Mouse (Mus musculus): ENCODE results near the gene Gga3. TPM values are rescaled to one million over a fixed set of nuclear protein-coding genes. Genes with fewer than 3 reads are reported as not detected.

Gene Gga3
- polyA plus RNA-seq, 1 experiment from 2014 or later = 24.6 TPM

- 48% methylated on average over 16 of the region's 16 CpGs for WGBS
- Histone ChIP-seq H3K4me1 (peaks cover 13% of the 10 kb centered on the region; the same call in 1 of the 2 replicates), H3K36me3 (no peaks in the 10 kb centered on the region), H3K27me3 (no peaks in the 10 kb centered on the region), H3K4me3 (no peak overlapping the region), H3K9me3 (no peaks in the 10 kb centered on the region), H3K9ac (no peak overlapping the region), H3K27ac (no peak overlapping the region), H3K4me2 (0 out of 2 replicates have a peak overlapping the region, but pooled peaks have one; percentile 0)
- no peak for ATAC-seq (ENCODE audit: insufficient number of reproducible peaks, insufficient read depth, low FRiP score, low TSS enrichment, low read depth)
These were observed 27.0 kb upstream of the Gga3 start for GRCm38 (mm10) chr11:115630532-115631504.

- Histone ChIP-seq H3K36me3 (no peaks in the 10 kb centered on the region), H3K4me2 (no peak overlapping the region), H3K9me3 (no peaks in the 10 kb centered on the region), H3K4me3 (no peak overlapping the region), H3K27me3 (no peaks in the 10 kb centered on the region), H3K9ac (no peak overlapping the region), H3K27ac (no peak overlapping the region), H3K4me1 (peaks cover 13% of the 10 kb centered on the region; the same call in 1 of the 2 replicates)
- WGBS = 83% methylated on average over 13 of the region's 13 CpGs
- ATAC-seq (ENCODE audit: insufficient number of reproducible peaks, insufficient read depth, low FRiP score, low TSS enrichment, low read depth) = no peak
These were observed 26.1 kb upstream of the Gga3 start for GRCm38 (mm10) chr11:115629734-115630531.

- no peaks in the 10 kb centered on the region for H3K9me3 ChIP-seq
- no peaks in the 10 kb centered on the region for H3K27me3 ChIP-seq
- peaks cover 13% of the 10 kb centered on the region; the same call in 1 of the 2 replicates for H3K4me1 ChIP-seq
- no peaks in the 10 kb centered on the region for H3K36me3 ChIP-seq
- H3K27ac ChIP-seq = peak overlapping the region; percentile 33; the same call in 1 of the 2 replicates
- H3K9ac ChIP-seq = peak overlapping the region; percentile 44; the same call in 1 of the 2 replicates
- 50% methylated on average over 13 of the region's 13 CpGs for WGBS
- H3K4me3 ChIP-seq = peak overlapping the region; percentile 73
- no peak for ATAC-seq (ENCODE audit: insufficient number of reproducible peaks, insufficient read depth, low FRiP score, low TSS enrichment, low read depth)
- H3K4me2 ChIP-seq = peak overlapping the region; percentile 94
These were observed 24.7 kb upstream of the Gga3 start for GRCm38 (mm10) chr11:115628465-115629101.

DNA sequence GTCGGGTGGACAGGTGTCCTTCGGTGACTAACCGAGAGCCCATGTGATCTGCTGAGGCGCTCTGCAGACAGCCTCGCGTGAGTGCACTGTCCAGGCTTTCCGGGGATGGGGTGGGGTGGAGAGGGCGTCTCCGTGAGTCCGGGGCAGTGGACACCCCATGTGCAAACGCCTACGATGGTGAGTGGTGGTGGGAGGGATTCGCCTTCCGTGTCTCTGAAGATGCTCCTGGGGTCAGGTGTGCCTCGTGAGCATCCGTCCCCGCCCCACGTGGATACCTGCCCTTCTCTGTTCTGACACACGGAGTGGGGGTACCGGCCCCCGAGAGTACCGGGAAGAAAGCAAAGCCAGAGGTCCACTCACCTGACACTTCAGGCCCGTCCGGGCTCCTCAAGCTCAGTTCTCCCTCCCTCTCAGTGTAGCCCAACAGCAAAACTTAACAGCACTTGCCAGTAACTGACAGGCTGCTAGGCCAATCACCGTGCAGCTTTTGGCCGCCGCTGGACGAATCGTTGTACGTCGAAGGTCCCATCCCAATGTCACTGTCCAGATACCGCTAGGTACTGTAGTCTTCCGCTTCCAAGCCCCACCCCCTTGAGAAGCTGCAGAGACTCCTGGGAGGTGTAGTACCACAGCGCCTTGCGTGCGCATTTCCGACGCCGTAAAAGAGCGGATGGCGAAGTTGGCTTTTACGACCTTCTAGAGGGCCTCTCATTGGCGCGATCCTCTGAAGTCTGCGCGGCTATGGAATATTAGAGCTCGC is 24.0 kb upstream of the Gga3 start, which contains the start of gene Slc25a19:
Gene Slc25a19, minus strand, starts transcription at position 591 of the 760 bp plus-strand sequence.
- WGBS = under 1% methylated on average over 47 of the region's 47 CpGs
- peaks cover 4% of the 10 kb centered on the region for H3K36me3 ChIP-seq
- H3K9ac ChIP-seq = peak within 1 kb of the TSS; percentile 80
- no peaks in the 10 kb centered on the region for H3K27me3 ChIP-seq
- no peaks in the 10 kb centered on the region for H3K9me3 ChIP-seq
- peak within 1 kb of the TSS; percentile 94 for H3K4me2 ChIP-seq
- peak within 1 kb of the TSS; percentile 33; the same call in 1 of the 2 replicates for H3K27ac ChIP-seq
- peaks cover 13% of the 10 kb centered on the region; the same call in 1 of the 2 replicates for H3K4me1 ChIP-seq
- peak within 1 kb of the TSS; percentile 73 for H3K4me3 ChIP-seq
- peak; percentile 98 for ATAC-seq (ENCODE audit: insufficient number of reproducible peaks, insufficient read depth, low FRiP score, low TSS enrichment, low read depth)

DNA sequence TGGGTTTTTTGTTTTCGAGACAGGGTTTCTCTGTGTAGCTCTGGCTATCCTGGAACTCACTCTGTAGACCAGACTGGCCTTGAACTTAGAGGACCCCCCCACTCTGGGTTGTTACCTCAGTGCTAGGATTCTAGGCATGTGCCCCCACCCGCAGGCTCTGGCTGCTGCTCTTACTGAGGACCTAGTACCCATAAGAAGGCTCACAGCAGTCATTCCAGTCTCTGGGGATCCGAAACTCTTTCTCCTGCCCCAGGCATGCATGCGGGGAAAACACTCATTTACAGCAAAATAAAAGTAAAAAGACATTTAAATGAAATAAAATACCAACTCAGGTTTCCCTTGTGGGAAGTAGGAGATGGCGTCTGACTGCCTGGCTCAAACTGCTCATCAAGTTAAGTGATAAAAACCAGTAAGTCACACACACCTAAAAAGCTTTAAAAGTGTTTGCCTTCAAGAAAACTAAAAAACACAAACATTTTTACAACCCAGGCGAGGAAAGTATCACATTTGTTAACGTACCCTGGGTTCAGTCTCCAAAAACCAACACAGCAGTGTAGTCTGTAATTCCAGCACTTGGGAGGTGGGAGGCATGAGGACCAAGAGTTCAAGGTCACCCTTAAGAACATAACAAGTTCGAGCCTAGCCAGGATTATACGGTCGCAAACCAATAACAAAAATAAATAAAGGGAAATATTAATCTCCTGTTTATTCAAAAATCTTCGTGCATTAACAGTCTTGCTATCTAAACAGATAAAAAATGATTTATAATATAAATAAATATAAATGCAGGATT is 23.2 kb upstream of the Gga3 start:
- Histone ChIP-seq H3K27ac (no peak overlapping the region), H3K4me2 (peak overlapping the region; percentile 94), H3K9me3 (no peaks in the 10 kb centered on the region), H3K36me3 (peaks cover 13% of the 10 kb centered on the region), H3K4me1 (peaks cover 13% of the 10 kb centered on the region; the same call in 1 of the 2 replicates), H3K27me3 (no peaks in the 10 kb centered on the region), H3K9ac (peak overlapping the region; percentile 80), H3K4me3 (peak overlapping the region; percentile 73)
- 50% methylated on average over 11 of the region's 11 CpGs for WGBS
- ATAC-seq (ENCODE audit: insufficient number of reproducible peaks, insufficient read depth, low FRiP score, low TSS enrichment, low read depth) = no peak

DNA sequence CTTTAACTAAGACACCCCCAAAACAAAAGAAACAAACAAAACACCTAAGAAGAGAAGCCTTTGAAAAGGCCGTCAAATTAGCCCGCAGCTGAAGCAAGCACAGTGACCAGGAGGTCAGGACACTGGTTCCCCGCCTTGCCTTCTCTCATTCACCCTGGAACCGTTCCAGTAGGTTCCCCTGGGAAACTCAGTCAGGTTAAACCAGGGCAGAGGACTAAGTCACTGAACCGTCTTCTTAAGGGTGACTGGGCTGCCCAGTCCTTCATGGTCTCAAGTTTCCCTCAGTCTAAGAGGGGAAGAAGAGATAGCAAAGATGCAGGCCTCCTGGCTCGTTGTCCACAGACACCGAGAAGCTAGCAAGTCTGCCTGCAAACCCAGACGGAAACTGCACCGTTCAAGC is 22.0 kb upstream of the Gga3 start:
- 0 out of 2 replicates have a peak overlapping the region, but pooled peaks have one; percentile 21 for H3K9ac ChIP-seq
- H3K36me3 ChIP-seq = peaks cover 22% of the 10 kb centered on the region
- no peaks in the 10 kb centered on the region for H3K27me3 ChIP-seq
- 82% methylated on average over 9 of the region's 9 CpGs for WGBS
- peaks cover 13% of the 10 kb centered on the region; the same call in 1 of the 2 replicates for H3K4me1 ChIP-seq
- no peak for ATAC-seq (ENCODE audit: insufficient number of reproducible peaks, insufficient read depth, low FRiP score, low TSS enrichment, low read depth)
- H3K4me3 ChIP-seq = no peak overlapping the region
- H3K4me2 ChIP-seq = no peak overlapping the region
- H3K9me3 ChIP-seq = no peaks in the 10 kb centered on the region
- H3K27ac ChIP-seq = no peak overlapping the region

DNA sequence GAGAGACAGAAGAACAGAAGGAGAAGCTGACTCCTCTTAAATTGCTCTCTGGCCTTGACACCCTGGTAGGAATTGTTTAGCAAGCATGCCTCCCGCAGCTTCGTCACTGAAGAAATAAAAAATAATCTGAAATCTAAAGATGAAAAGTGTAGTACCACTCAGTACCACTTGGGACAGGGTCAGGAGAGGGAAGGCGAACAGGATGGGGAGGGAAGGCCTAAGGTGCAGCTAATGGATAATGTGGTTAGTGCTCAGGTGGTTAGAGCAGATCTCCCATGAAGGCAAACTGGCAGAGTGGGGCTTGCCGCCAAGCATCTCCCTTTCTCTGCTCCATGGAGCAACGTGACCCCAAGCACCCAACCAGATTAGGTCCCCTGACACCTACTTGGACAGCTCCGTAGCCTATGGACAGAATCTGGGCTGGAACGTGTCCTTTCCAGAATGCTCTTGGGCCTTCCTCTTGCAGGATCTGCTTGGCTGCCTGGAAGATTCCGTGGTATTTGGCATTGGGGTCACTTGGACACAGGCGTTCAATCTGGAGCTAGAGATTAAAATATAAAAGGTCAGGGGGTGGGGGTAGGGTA is 19.7 kb upstream of the Gga3 start:
- H3K36me3 ChIP-seq = peaks cover 43% of the 10 kb centered on the region
- no peak for ATAC-seq (ENCODE audit: insufficient number of reproducible peaks, insufficient read depth, low FRiP score, low TSS enrichment, low read depth)
- H3K9ac ChIP-seq = no peak overlapping the region
- peaks cover 13% of the 10 kb centered on the region; the same call in 1 of the 2 replicates for H3K4me1 ChIP-seq
- H3K27ac ChIP-seq = no peak overlapping the region
- no peaks in the 10 kb centered on the region for H3K9me3 ChIP-seq
- no peaks in the 10 kb centered on the region for H3K27me3 ChIP-seq
- WGBS = 77% methylated on average over 9 of the region's 9 CpGs
- H3K4me3 ChIP-seq = no peak overlapping the region
- H3K4me2 ChIP-seq = no peak overlapping the region

DNA sequence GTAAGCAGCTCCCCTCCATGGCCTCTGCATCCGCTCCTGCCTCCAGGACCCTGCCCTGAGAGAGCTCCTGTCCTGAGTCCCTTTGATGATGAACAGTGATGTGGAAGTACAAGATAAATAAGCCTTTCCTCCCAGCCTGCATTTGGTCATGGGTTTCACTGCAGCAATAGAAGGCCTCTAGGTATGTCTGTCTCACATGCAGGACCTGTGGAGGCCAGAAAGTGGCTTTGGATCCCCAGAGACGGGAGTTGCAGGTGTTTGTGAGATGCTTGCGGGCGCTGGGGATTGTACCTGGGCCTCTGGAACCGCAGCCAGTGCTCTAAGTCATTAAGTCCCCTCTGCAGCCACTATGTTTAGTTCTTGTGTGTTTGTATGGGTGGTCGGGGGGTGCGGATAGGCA is 16.1 kb upstream of the Gga3 start:
- 93% methylated on average over 7 of the region's 7 CpGs for WGBS
- no peak overlapping the region for H3K4me2 ChIP-seq
- no peak overlapping the region for H3K27ac ChIP-seq
- no peak overlapping the region for H3K4me3 ChIP-seq
- H3K9me3 ChIP-seq = no peaks in the 10 kb centered on the region
- ATAC-seq (ENCODE audit: insufficient number of reproducible peaks, insufficient read depth, low FRiP score, low TSS enrichment, low read depth) = no peak; the same call in 1 of the 2 replicates
- H3K9ac ChIP-seq = no peak overlapping the region
- H3K27me3 ChIP-seq = no peaks in the 10 kb centered on the region
- H3K4me1 ChIP-seq = no peaks in the 10 kb centered on the region
- peaks cover 68% of the 10 kb centered on the region for H3K36me3 ChIP-seq

DNA sequence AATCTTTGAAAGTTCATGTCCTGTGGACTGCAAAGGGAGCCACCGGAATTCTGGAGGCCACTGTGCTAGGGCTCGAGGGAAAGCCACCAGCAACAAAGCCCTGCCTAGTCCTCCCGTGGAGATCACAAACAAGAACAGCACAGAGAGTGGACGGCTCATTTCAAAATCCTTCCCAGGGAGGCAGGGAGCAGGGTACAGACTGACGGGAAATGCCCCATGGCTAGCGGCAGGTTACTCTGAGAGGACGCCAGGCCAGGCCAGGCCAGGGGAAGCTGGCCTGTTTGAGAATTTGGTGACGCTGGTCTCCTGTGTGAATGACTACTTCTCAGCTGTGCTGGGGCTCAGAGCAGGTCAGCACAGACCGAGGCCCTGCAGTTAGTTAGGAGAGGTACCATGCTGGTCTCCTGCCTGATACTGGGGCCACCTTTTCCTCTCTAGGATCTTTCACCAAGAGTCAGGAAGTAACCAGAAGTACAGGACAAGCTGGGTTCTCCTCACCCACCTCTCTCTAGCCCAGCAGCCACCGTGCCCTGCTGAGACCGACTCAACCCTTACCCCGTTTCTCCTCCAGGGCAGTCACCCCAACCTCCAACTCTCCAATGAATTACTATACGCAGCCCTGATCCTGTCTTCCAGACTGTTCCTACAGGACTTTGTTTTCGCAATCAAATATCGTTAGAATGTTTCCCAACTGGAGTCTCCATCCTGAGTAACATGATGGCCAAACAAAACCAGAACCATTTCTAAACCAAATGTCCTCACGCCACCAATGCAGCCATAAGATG is 15.1 kb upstream of the Gga3 start:
- no peak overlapping the region for H3K4me3 ChIP-seq
- H3K9me3 ChIP-seq = no peaks in the 10 kb centered on the region
- ATAC-seq (ENCODE audit: insufficient number of reproducible peaks, insufficient read depth, low FRiP score, low TSS enrichment, low read depth) = no peak

More for the DNA sequence above, 15.1 kb upstream of the Gga3 start:
- Histone ChIP-seq H3K27me3 (no peaks in the 10 kb centered on the region), H3K4me2 (no peak overlapping the region), H3K9ac (no peak overlapping the region), H3K27ac (no peak overlapping the region), H3K36me3 (peaks cover 75% of the 10 kb centered on the region), H3K4me1 (no peaks in the 10 kb centered on the region; the same call in 1 of the 2 replicates)
- WGBS = 88% methylated on average over 16 of the region's 16 CpGs
